ENCODE assay signal across 24 mouse cellular contexts in the genomic region with DNA sequence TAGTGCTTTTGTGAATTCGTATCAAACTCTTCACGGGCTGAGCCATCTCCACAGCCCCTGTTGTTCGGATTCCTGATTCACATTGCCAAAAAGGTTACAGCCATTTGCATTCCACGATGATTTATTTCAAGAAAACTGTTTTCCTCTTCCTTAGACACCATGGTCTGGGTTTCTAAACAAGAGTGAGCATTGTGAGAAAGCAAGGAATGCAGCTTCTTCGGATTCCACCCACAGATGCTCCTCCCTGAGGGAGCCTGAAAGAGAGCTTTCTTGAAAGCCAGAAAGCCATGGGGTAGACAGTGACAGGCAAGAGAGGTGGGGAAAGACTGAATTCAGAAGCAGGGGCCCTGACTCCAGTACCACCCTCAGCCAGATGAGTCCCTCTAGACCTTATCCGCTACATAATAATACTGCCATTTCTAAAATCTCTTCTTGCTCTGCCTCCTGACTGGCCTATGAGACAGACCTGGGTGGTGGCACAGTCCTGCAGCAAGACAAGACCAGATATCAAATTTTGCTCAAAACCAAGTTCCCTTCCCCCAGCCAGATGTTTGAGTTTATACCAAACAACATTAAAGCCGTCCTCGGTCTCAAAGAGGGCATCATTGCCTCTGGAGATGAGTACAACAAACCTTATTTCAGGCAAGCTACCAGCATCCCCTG.
DNase-seq lines count a peak whose midpoint lies in the region; ATAC-seq and TF ChIP-seq lines count a peak whose summit lies in the region.
"Had no signal": no experiment of that assay in that cellular context is flagged by ENCODE, and none has a peak within 500 bp of the region (broad histone marks: within the 10 kb centered on the region; RNA-seq: fewer than 3 reads in every experiment).

No protein-coding gene starts in this region.

- TF ChIP-seq CTCF in kidney, postnatal 0 days (IDR thresholded peaks at IDR 0.05; ENCODE audit: low read depth), result no peak
- no peak for TF ChIP-seq CTCF in kidney, adult 2 months (conservative IDR thresholded peaks at IDR 0.05; ENCODE audit: insufficient read depth, insufficient read length, low read depth, low read length)
- TF ChIP-seq CTCF in embryonic fibroblast, embryonic 13.5 days (IDR thresholded peaks at IDR 0.05; ENCODE audit: borderline replicate concordance, insufficient read depth, low read length), result no peak

- WGBS in kidney, postnatal 0 days, result 62% methylated on average over 8 of the region's 8 CpGs
- 71% methylated on average over 8 of the region's 8 CpGs for WGBS in kidney, adult 2 months

- TF ChIP-seq POLR2A in kidney, adult 2 months (IDR thresholded peaks at IDR 0.05; ENCODE audit: low read depth, low read length), result no peak
- no peak for TF ChIP-seq POLR2A in embryonic fibroblast, embryonic 13.5 days (IDR thresholded peaks at IDR 0.05; ENCODE audit: low read depth, low read length)

- no peaks in the 10 kb centered on the region for H3K36me3 ChIP-seq in kidney, postnatal 0 days (ENCODE audit: insufficient read depth, low read length)
- no peaks in the 10 kb centered on the region for H3K36me3 ChIP-seq in kidney, adult 2 months (ENCODE audit: control insufficient read depth, insufficient read depth, low read length)
- H3K36me3 ChIP-seq: limb, embryonic 12.5 days; liver, embryonic 13.5 days; midbrain, embryonic 13.5 days; neural tube, embryonic 13.5 days had no signal

- H3K9me3 ChIP-seq in kidney, postnatal 0 days (replicated peaks; ENCODE audit: low read length), result no peaks in the 10 kb centered on the region
- H3K9me3 ChIP-seq: limb, embryonic 12.5 days; liver, embryonic 13.5 days; midbrain, embryonic 13.5 days; neural tube, embryonic 13.5 days had no signal

- ATAC-seq in frontal cortex, adult (ENCODE audit: low TSS enrichment), result peak; percentile 62
- ATAC-seq in kidney, postnatal 0 days (replicated peaks; ENCODE audit: low FRiP score, low read depth), result no peak
- ATAC-seq: hindbrain, postnatal 0 days; intestine, postnatal 0 days; midbrain, embryonic 13.5 days had no signal

- H3K9ac ChIP-seq in kidney, postnatal 0 days (ENCODE audit: low read depth, low read length), result no peak overlapping the region
- H3K9ac ChIP-seq: limb, embryonic 12.5 days; liver, embryonic 13.5 days; lung, embryonic 14.5 days; midbrain, embryonic 13.5 days; neural tube, embryonic 13.5 days had no signal

- no peak for DNase-seq in frontal cortex, postnatal 14 days (ENCODE audit: low spot score in 2 of 2)
- DNase-seq in kidney, postnatal 0 days (ENCODE audit: low spot score), result peak; percentile 49
- DNase-seq in kidney, adult 2 months, result no peak
- DNase-seq in brain, adult 2 months (ENCODE audit: low read depth, low spot score), result peak; percentile 26
- DNase-seq in lung, postnatal 36 days, result no peak
- DNase-seq in ovary, postnatal 10 days (ENCODE audit: low spot score), result no peak
- DNase-seq: adrenal gland, adult 2 months; cerebellum, adult 9-11 months; gastrocnemius, postnatal 25 days; heart, postnatal 10 days; kidney, postnatal 14 days; liver, embryonic 13.5 days; lung, embryonic 14.5 days; right cerebral cortex, postnatal 14 days; thymus, postnatal 36 days had no signal

- H3K4me2 ChIP-seq in kidney, postnatal 0 days (ENCODE audit: low read length), result no peak overlapping the region
- H3K4me2 ChIP-seq: heart, embryonic 11.5 days; limb, embryonic 12.5 days; liver, embryonic 13.5 days; lung, embryonic 14.5 days; midbrain, embryonic 13.5 days; neural tube, embryonic 13.5 days had no signal

- no peaks in the 10 kb centered on the region for H3K27me3 ChIP-seq in kidney, postnatal 0 days (ENCODE audit: insufficient read depth, low read length)
- no peaks in the 10 kb centered on the region for H3K27me3 ChIP-seq in kidney, adult 2 months (replicated peaks; ENCODE audit: control insufficient read depth, insufficient read depth, low read length)
- H3K27me3 ChIP-seq: liver, embryonic 13.5 days; midbrain, embryonic 13.5 days had no signal

- H3K4me3 ChIP-seq in kidney, postnatal 0 days (replicated peaks; ENCODE audit: low read depth, low read length), result no peak overlapping the region
- H3K4me3 ChIP-seq in kidney, adult 2 months (ENCODE audit: insufficient read depth, low read depth, low read length), result no peak overlapping the region
- H3K4me3 ChIP-seq in embryonic fibroblast, embryonic 13.5 days (ENCODE audit: insufficient read depth, low read length), result no peak overlapping the region
- H3K4me3 ChIP-seq: limb, embryonic 12.5 days; liver, embryonic 13.5 days; midbrain, embryonic 13.5 days; neural tube, embryonic 13.5 days had no signal

- no peak overlapping the region for H3K27ac ChIP-seq in kidney, postnatal 0 days
- H3K27ac ChIP-seq in kidney, adult 2 months (ENCODE audit: insufficient read depth, low read depth, low read length), result no peak overlapping the region
- peak overlapping the region; percentile 41 for H3K27ac ChIP-seq in embryonic fibroblast, embryonic 13.5 days (ENCODE audit: insufficient read depth, low read length)
- H3K27ac ChIP-seq: hindbrain, postnatal 0 days; limb, embryonic 12.5 days; liver, embryonic 13.5 days; macrophage; midbrain, embryonic 13.5 days; neural tube, embryonic 13.5 days had no signal

- H3K4me1 ChIP-seq in kidney, postnatal 0 days (replicated peaks; ENCODE audit: insufficient read depth, low read length), result no peaks in the 10 kb centered on the region
- no peaks in the 10 kb centered on the region; the same call in 1 of the 2 replicates for H3K4me1 ChIP-seq in kidney, adult 2 months (ENCODE audit: control insufficient read depth, insufficient read depth, low read length)
- H3K4me1 ChIP-seq in embryonic fibroblast, embryonic 13.5 days (ENCODE audit: control insufficient read depth, insufficient read depth, low read length), result peaks cover 10% of the 10 kb centered on the region
- H3K4me1 ChIP-seq: liver, embryonic 13.5 days had no signal

Comparison
In these comparisons a context has a peak if more than half of its experiments do, and no peak if none do; other contexts are left out.
1. DNase-seq: peak in kidney, postnatal 0 days (single experiment) and brain, adult 2 months (single experiment); none in frontal cortex, postnatal 14 days (0 of 2), kidney, adult 2 months (single experiment), lung, postnatal 36 days (single experiment) and ovary, postnatal 10 days (single experiment).